Mouse (Mus musculus) thymus, postnatal 10 days (tissue): ENCODE results near the gene Agfg2.

Experiments used
- DNase-seq, 2 experiments: peaks; one replicate each; pipeline ENCODE4 v3.0.0; 2021; ENCODE audit warnings: low spot score in 2 of 2

Agfg2 gene

GRCm38 (mm10) chr5:137610056-137610455, 74.5 kb downstream of the Agfg2 start:
- DNase-seq: no peak

GRCm38 (mm10) chr5:137609292-137609691, 75.2 kb downstream of the Agfg2 start:
- DNase-seq: no peak

GRCm38 (mm10) chr5:137608654-137609190, 75.8 kb downstream of the Agfg2 start:
- no peak for DNase-seq

GRCm38 (mm10) chr5:137607860-137608653, 76.5 kb downstream of the Agfg2 start:
- DNase-seq: no peak

- DNase-seq: peak in 1 of 2 experiments; percentile 25
Observed at GRCm38 (mm10) chr5:137601365-137601729, 83.2 kb downstream of the Agfg2 start.

- DNase-seq: peak; percentile 96 to 98
Observed at GRCm38 (mm10) chr5:137600619-137601364, 83.7 kb downstream of the Agfg2 start, which contains the start of gene Mospd3. Gene Mospd3, minus strand, starts transcription at chr5:137601058.
